Mouse (Mus musculus): ENCODE measurements around the gene Rpl10-ps3.

The Rpl10-ps3 gene

GRCm38 (mm10) chr9:50344868-50345267 lies at the start of gene Rpl10-ps3:
Rpl10-ps3 (minus strand) TSS chr9:50344968.
- DNase-seq (ENCODE audit: low read depth, low spot score): no peak

- no peak for DNase-seq (ENCODE audit: low read depth, low spot score)
These were observed 30.8 kb upstream of the Rpl10-ps3 start for GRCm38 (mm10) chr9:50375598-50375997.

- no peak for DNase-seq (ENCODE audit: low read depth, low spot score)
These were observed 29.9 kb upstream of the Rpl10-ps3 start for GRCm38 (mm10) chr9:50374666-50375065.

GRCm38 (mm10) chr9:50368551-50369297 lies 24.0 kb upstream of the Rpl10-ps3 start:
- no peak for DNase-seq (ENCODE audit: low read depth, low spot score)

- no peak for DNase-seq (ENCODE audit: low read depth, low spot score)
These were observed 20.5 kb upstream of the Rpl10-ps3 start for GRCm38 (mm10) chr9:50365059-50365780.

- no peak for DNase-seq (ENCODE audit: low read depth, low spot score)
These were observed 19.2 kb upstream of the Rpl10-ps3 start for GRCm38 (mm10) chr9:50363962-50364361.

GRCm38 (mm10) chr9:50363259-50363658 lies 18.5 kb upstream of the Rpl10-ps3 start:
- DNase-seq (ENCODE audit: low read depth, low spot score): no peak

- DNase-seq (ENCODE audit: low read depth, low spot score): no peak
These were observed 17.8 kb upstream of the Rpl10-ps3 start for GRCm38 (mm10) chr9:50362556-50362955.

- no peak for DNase-seq (ENCODE audit: low read depth, low spot score)
These were observed 15.6 kb upstream of the Rpl10-ps3 start for GRCm38 (mm10) chr9:50360370-50360769.

- DNase-seq (ENCODE audit: low read depth, low spot score): no peak
These were observed 12.6 kb upstream of the Rpl10-ps3 start for GRCm38 (mm10) chr9:50357331-50357730.

GRCm38 (mm10) chr9:50351746-50352145 lies 7.0 kb upstream of the Rpl10-ps3 start:
- DNase-seq (ENCODE audit: low read depth, low spot score): no peak

- DNase-seq (ENCODE audit: low read depth, low spot score): no peak
These were observed 5.8 kb upstream of the Rpl10-ps3 start for GRCm38 (mm10) chr9:50350571-50350970.

- DNase-seq (ENCODE audit: low read depth, low spot score): no peak
These were observed 4.4 kb upstream of the Rpl10-ps3 start for GRCm38 (mm10) chr9:50349156-50349555.

GRCm38 (mm10) chr9:50348256-50348655 lies 3.5 kb upstream of the Rpl10-ps3 start:
- no peak for DNase-seq (ENCODE audit: low read depth, low spot score)

GRCm38 (mm10) chr9:50335539-50336325 lies 9.0 kb downstream of the Rpl10-ps3 start:
- no peak for DNase-seq (ENCODE audit: low read depth, low spot score)

- peak; percentile 75 for DNase-seq (ENCODE audit: low read depth, low spot score)
These were observed 11.4 kb downstream of the Rpl10-ps3 start for GRCm38 (mm10) chr9:50333413-50333812.

GRCm38 (mm10) chr9:50324355-50325225 lies 20.2 kb downstream of the Rpl10-ps3 start:
- DNase-seq (ENCODE audit: low read depth, low spot score): no peak

- DNase-seq (ENCODE audit: low read depth, low spot score): no peak
These were observed 24.0 kb downstream of the Rpl10-ps3 start for GRCm38 (mm10) chr9:50320729-50321128.

- no peak for DNase-seq (ENCODE audit: low read depth, low spot score)
These were observed 25.3 kb downstream of the Rpl10-ps3 start for GRCm38 (mm10) chr9:50319506-50319905.

GRCm38 (mm10) chr9:50317299-50317698 lies 27.5 kb downstream of the Rpl10-ps3 start:
- no peak for DNase-seq (ENCODE audit: low read depth, low spot score)

GRCm38 (mm10) chr9:50315650-50316049 lies 29.1 kb downstream of the Rpl10-ps3 start:
- DNase-seq (ENCODE audit: low read depth, low spot score): no peak
